Mouse (Mus musculus) kidney, adult 2 months (tissue): ENCODE results near the gene Xpnpep2. TPM values are rescaled to one million over a fixed set of nuclear protein-coding genes. Genes with fewer than 3 reads are reported as not detected.

Source experiments
- DNase-seq: peaks from one replicate; pipeline ENCODE4 v3.0.0; 2021
- H3K27ac ChIP-seq: fragments of 200-500 bp; 2 replicates; pipeline ENCODE4 v1.5.1; 2012; ENCODE audit warnings: low read depth, low read length, control low read depth, inconsistent platforms; ENCODE audit not compliant: insufficient read depth
- H3K27me3 ChIP-seq: fragments of 200-500 bp; replicated peaks from 2 replicates; pipeline ENCODE4 v1.6.1; 2012; ENCODE audit warnings: mild to moderate bottlenecking, moderate library complexity, low read length, inconsistent platforms; ENCODE audit not compliant: control insufficient read depth, insufficient read depth
- H3K36me3 ChIP-seq: fragments of 200-500 bp; 2 replicates; pipeline ENCODE4 v1.6.1; 2012; ENCODE audit warnings: mild to moderate bottlenecking, moderate library complexity, low read length, inconsistent platforms; ENCODE audit not compliant: control insufficient read depth, insufficient read depth
- H3K4me1 ChIP-seq: fragments of 200-500 bp; 2 replicates; pipeline ENCODE4 v1.6.1; 2011; ENCODE audit warnings: low read length; ENCODE audit not compliant: control insufficient read depth, insufficient read depth
- H3K4me3 ChIP-seq: fragments of 200-500 bp; 2 replicates; pipeline ENCODE4 v1.5.1; 2011; ENCODE audit warnings: mild to moderate bottlenecking, low read depth, low read length, control low read depth; ENCODE audit not compliant: insufficient read depth
- CTCF ChIP-seq: fragments of 200-500 bp; conservative IDR thresholded peaks from 2 replicates; pipeline ENCODE4 v1.5.1; 2011; ENCODE audit warnings: low read depth, mild to moderate bottlenecking, control low read depth, low read length, moderate library complexity, mixed read lengths; ENCODE audit not compliant: insufficient read depth, insufficient read length
- POLR2A ChIP-seq: fragments of 200-500 bp; IDR thresholded peaks from one replicate; pipeline ENCODE4 v1.6.1; 2011; ENCODE audit warnings: low read depth, low read length, control low read depth
- WGBS: fragments of 180-500 bp; shearing (Covaris S2); methylation state at CpG from one replicate; pipeline ENCODE4 v1.1.7; 2018; 5-methylcytosine and 5-hydroxymethylcytosine counted together
- polyA plus RNA-seq: library from polyadenylated mRNA; depleted of rRNA; stranded (reverse); fragments of >200 nt; gene quantifications from 2 replicates; pipeline ENCODE4 v1.2.3, GENCODE M21; 2012

Gene Xpnpep2
- polyA plus RNA-seq, 1 experiment = 25.8 TPM

- Histone ChIP-seq H3K4me3 (no peak overlapping the region), H3K27ac (no peak overlapping the region), H3K27me3 (no peaks in the 10 kb centered on the region), H3K36me3 (no peaks in the 10 kb centered on the region), H3K4me1 (no peaks in the 10 kb centered on the region)
- DNase-seq = no peak
- TF ChIP-seq POLR2A = no peak
- no peak for TF ChIP-seq CTCF
- 82% methylated on average over 4 of the region's 4 CpGs for WGBS
Measured at GRCm38 (mm10) chrX:48076806-48077425, 31.6 kb upstream of the Xpnpep2 start.

- H3K4me3 ChIP-seq = no peak overlapping the region
- WGBS = 40% methylated on average over 5 of the region's 5 CpGs
- H3K4me1 ChIP-seq = no peaks in the 10 kb centered on the region
- H3K27ac ChIP-seq = no peak overlapping the region
- no peak for TF ChIP-seq POLR2A
- DNase-seq = no peak
- H3K36me3 ChIP-seq = no peaks in the 10 kb centered on the region
- H3K27me3 ChIP-seq = no peaks in the 10 kb centered on the region
Measured at GRCm38 (mm10) chrX:48082364-48082763, 26.2 kb upstream of the Xpnpep2 start.

GRCm38 (mm10) chrX:48092129-48092528, 16.4 kb upstream of the Xpnpep2 start:
- DNase-seq = peak; percentile 20
- TF ChIP-seq CTCF = no peak
- TF ChIP-seq POLR2A = no peak
- no peaks in the 10 kb centered on the region for H3K36me3 ChIP-seq

GRCm38 (mm10) chrX:48093555-48093954, 15.0 kb upstream of the Xpnpep2 start:
- TF ChIP-seq POLR2A = no peak
- peak; percentile 30; the same call in 1 of the 2 replicates for TF ChIP-seq CTCF
- H3K36me3 ChIP-seq = no peaks in the 10 kb centered on the region
- peak; percentile 12 for DNase-seq
- H3K27me3 ChIP-seq = no peaks in the 10 kb centered on the region
- WGBS = 39% methylated on average over 3 of the region's 3 CpGs
- no peaks in the 10 kb centered on the region for H3K4me1 ChIP-seq
- H3K4me3 ChIP-seq = no peak overlapping the region
- no peak overlapping the region for H3K27ac ChIP-seq

More at GRCm38 (mm10) chrX:48092129-48092528, 16.4 kb upstream of the Xpnpep2 start:
- Histone ChIP-seq H3K4me1 (no peaks in the 10 kb centered on the region), H3K27ac (no peak overlapping the region), H3K4me3 (no peak overlapping the region), H3K27me3 (no peaks in the 10 kb centered on the region)
- WGBS = 37% methylated on average over 10 of the region's 10 CpGs

- no peak overlapping the region for H3K27ac ChIP-seq
- 86% methylated on average over 4 of the region's 4 CpGs for WGBS
- peak; percentile 25 for DNase-seq
- H3K4me1 ChIP-seq = no peaks in the 10 kb centered on the region
- TF ChIP-seq POLR2A (no peak), CTCF (peak; percentile 56)
- H3K36me3 ChIP-seq = no peaks in the 10 kb centered on the region
- H3K4me3 ChIP-seq = no peak overlapping the region
- H3K27me3 ChIP-seq = no peaks in the 10 kb centered on the region
Measured at GRCm38 (mm10) chrX:48094658-48095057, 13.9 kb upstream of the Xpnpep2 start.

GRCm38 (mm10) chrX:48096580-48096979, 11.9 kb upstream of the Xpnpep2 start:
- Histone ChIP-seq H3K27ac (no peak overlapping the region), H3K36me3 (no peaks in the 10 kb centered on the region), H3K4me3 (no peak overlapping the region), H3K27me3 (no peaks in the 10 kb centered on the region), H3K4me1 (no peaks in the 10 kb centered on the region)
- WGBS = 54% methylated on average over 8 of the region's 8 CpGs
- no peak for TF ChIP-seq POLR2A
- no peak for TF ChIP-seq CTCF
- no peak for DNase-seq

GRCm38 (mm10) chrX:48098470-48099129, 9.9 kb upstream of the Xpnpep2 start:
- no peaks in the 10 kb centered on the region for H3K36me3 ChIP-seq
- no peak overlapping the region for H3K27ac ChIP-seq
- TF ChIP-seq CTCF (no peak), POLR2A (no peak)
- no peak for DNase-seq
- H3K4me3 ChIP-seq = no peak overlapping the region
- 74% methylated on average over 9 of the region's 9 CpGs for WGBS
- no peaks in the 10 kb centered on the region for H3K27me3 ChIP-seq
- no peaks in the 10 kb centered on the region for H3K4me1 ChIP-seq
